ENCODE assay signal across 9 mouse cellular contexts in genomic region chrX:12376238-12376980, GRCm38 (mm10).
"Had no signal": no experiment of that assay in that cellular context is flagged by ENCODE, and none has a peak within 500 bp of the region (broad histone marks: within the 10 kb centered on the region; RNA-seq: fewer than 3 reads in every experiment).

No protein-coding gene starts in this region.

- H3K9ac ChIP-seq: limb, embryonic 12.5 days; midbrain, embryonic 13.5 days had no signal

- H3K4me1 ChIP-seq: limb, embryonic 12.5 days had no signal

- H3K27me3 ChIP-seq: midbrain, embryonic 13.5 days had no signal

- H3K9me3 ChIP-seq: limb, embryonic 12.5 days; midbrain, embryonic 13.5 days had no signal

- DNase-seq: kidney, adult 11 months; kidney, adult 9 months; lung, adult 18-20 months; right cerebral cortex, postnatal 25 days; thymus, postnatal 4 days had no signal

- H3K27ac ChIP-seq: layer of hippocampus, adult 2 months; limb, embryonic 12.5 days; midbrain, embryonic 13.5 days; stomach, postnatal 0 days had no signal

- H3K4me3 ChIP-seq: layer of hippocampus, adult 2 months; limb, embryonic 12.5 days; midbrain, embryonic 13.5 days had no signal

- H3K4me2 ChIP-seq: limb, embryonic 12.5 days; midbrain, embryonic 13.5 days had no signal

- ATAC-seq: midbrain, embryonic 13.5 days had no signal

- H3K36me3 ChIP-seq: limb, embryonic 12.5 days; midbrain, embryonic 13.5 days had no signal
